Mouse (Mus musculus) right cerebral cortex, postnatal 10 days (tissue): ENCODE results near the gene Sfmbt2.
"Not testable (repeated sequence)": the region's sequence is repeated elsewhere in the genome, so short reads cannot be mapped to it uniquely, and the experiment has no call there.

ENCODE experiments used
- DNase-seq, 2 experiments: peaks; one replicate each; pipeline ENCODE4 v3.0.0; 2021; ENCODE audit warnings: low spot score in 2 of 2

Sfmbt2 gene

GRCm38 (mm10) chr2:10370176-10370575, at the start of gene Sfmbt2:
Gene Sfmbt2 (plus strand): TSS chr2:10370510.
- no peak for DNase-seq

- DNase-seq = no peak
These were observed 49.2 kb upstream of the Sfmbt2 start for GRCm38 (mm10) chr2:10321093-10321492.

- DNase-seq = no peak
These were observed 47.1 kb upstream of the Sfmbt2 start for GRCm38 (mm10) chr2:10323173-10323572.

GRCm38 (mm10) chr2:10324980-10325379, 45.3 kb upstream of the Sfmbt2 start:
- no peak for DNase-seq

- DNase-seq = no peak
These were observed 40.1 kb upstream of the Sfmbt2 start for GRCm38 (mm10) chr2:10330216-10330615.

- DNase-seq = no peak
These were observed 36.0 kb upstream of the Sfmbt2 start for GRCm38 (mm10) chr2:10334299-10334698.

GRCm38 (mm10) chr2:10335037-10335608, 35.2 kb upstream of the Sfmbt2 start:
- no peak for DNase-seq

- DNase-seq = no peak
These were observed 30.3 kb upstream of the Sfmbt2 start for GRCm38 (mm10) chr2:10340022-10340421.

GRCm38 (mm10) chr2:10343523-10343922, 26.8 kb upstream of the Sfmbt2 start:
- no peak for DNase-seq

GRCm38 (mm10) chr2:10344073-10344472, 26.2 kb upstream of the Sfmbt2 start:
- not testable (repeated sequence) for DNase-seq

- no peak for DNase-seq
These were observed 23.1 kb upstream of the Sfmbt2 start for GRCm38 (mm10) chr2:10347193-10347592.

- no peak for DNase-seq
These were observed 22.3 kb upstream of the Sfmbt2 start for GRCm38 (mm10) chr2:10348036-10348435.

GRCm38 (mm10) chr2:10350266-10350810, 20.0 kb upstream of the Sfmbt2 start:
- DNase-seq = no peak

- no peak for DNase-seq
These were observed 19.2 kb upstream of the Sfmbt2 start for GRCm38 (mm10) chr2:10351125-10351524.

GRCm38 (mm10) chr2:10352887-10353286, 17.4 kb upstream of the Sfmbt2 start:
- no peak for DNase-seq

- DNase-seq = no peak
These were observed 16.4 kb upstream of the Sfmbt2 start for GRCm38 (mm10) chr2:10353889-10354288.

- no peak for DNase-seq
These were observed 10.4 kb upstream of the Sfmbt2 start for GRCm38 (mm10) chr2:10359861-10360260.

GRCm38 (mm10) chr2:10365081-10365480, 5.2 kb upstream of the Sfmbt2 start:
- DNase-seq = no peak

GRCm38 (mm10) chr2:10366284-10366683, 4.0 kb upstream of the Sfmbt2 start:
- no peak for DNase-seq

GRCm38 (mm10) chr2:10369676-10370075, 634 bp upstream of the Sfmbt2 start:
- DNase-seq = no peak

GRCm38 (mm10) chr2:10370687-10371458, 563 bp downstream of the Sfmbt2 start:
- no peak for DNase-seq

- no peak for DNase-seq
These were observed 1.1 kb downstream of the Sfmbt2 start for GRCm38 (mm10) chr2:10371459-10371817.

- DNase-seq = no peak
These were observed 1.6 kb downstream of the Sfmbt2 start for GRCm38 (mm10) chr2:10371899-10372298.
